Mouse (Mus musculus): Measurements from ENCODE around the gene Tmem168.

Tmem168 gene

GRCm38 (mm10) chr6:13607621-13608493 is at the start of gene Tmem168:
Tmem168 (minus strand) TSS chr6:13608100.
- CTCF ChIA-PET, result interaction anchor here (1.1 kb wide), 1 partner anchor 57 kb away, joined by 3 read pairs; no protein-coding TSS in a partner anchor

GRCm38 (mm10) chr6:13654081-13654480 is 46.2 kb upstream of the Tmem168 start:
- CTCF ChIA-PET, result interaction anchor here (0.7 kb wide), 1 partner anchor 14 kb away, joined by 3 read pairs; no protein-coding TSS in a partner anchor

GRCm38 (mm10) chr6:13652284-13652683 is 44.4 kb upstream of the Tmem168 start:
- CTCF ChIA-PET, result no interaction called here

- CTCF ChIA-PET, result no interaction called here
Measured at GRCm38 (mm10) chr6:13650854-13651253, 43.0 kb upstream of the Tmem168 start.

GRCm38 (mm10) chr6:13648305-13648704 is 40.4 kb upstream of the Tmem168 start:
- CTCF ChIA-PET, result no interaction called here

GRCm38 (mm10) chr6:13636582-13636989 is 28.7 kb upstream of the Tmem168 start:
- CTCF ChIA-PET, result no interaction called here

GRCm38 (mm10) chr6:13632571-13632970 is 24.7 kb upstream of the Tmem168 start:
- CTCF ChIA-PET, result no interaction called here

- CTCF ChIA-PET, result interaction anchor here (0.8 kb wide), 1 partner anchor 90 kb away, joined by 3 read pairs; no protein-coding TSS in a partner anchor
Measured at GRCm38 (mm10) chr6:13630607-13631006, 22.7 kb upstream of the Tmem168 start.

- CTCF ChIA-PET, result interaction anchor here (0.8 kb wide), 1 partner anchor 19 kb away, joined by 3 read pairs; no protein-coding TSS in a partner anchor
Measured at GRCm38 (mm10) chr6:13619618-13620017, 11.7 kb upstream of the Tmem168 start.

- CTCF ChIA-PET, result no interaction called here
Measured at GRCm38 (mm10) chr6:13617110-13617509, 9.2 kb upstream of the Tmem168 start.

- CTCF ChIA-PET, result no interaction called here
Measured at GRCm38 (mm10) chr6:13614568-13614967, 6.7 kb upstream of the Tmem168 start.

GRCm38 (mm10) chr6:13613671-13614070 is 5.8 kb upstream of the Tmem168 start:
- CTCF ChIA-PET, result interaction anchor here (0.6 kb wide), 1 partner anchor 18 kb away, joined by 6 read pairs; no protein-coding TSS in a partner anchor

GRCm38 (mm10) chr6:13610869-13611268 is 3.0 kb upstream of the Tmem168 start:
- CTCF ChIA-PET, result no interaction called here

- CTCF ChIA-PET, result interaction anchor here (0.6 to 1.1 kb wide), 4 partner anchors 55 to 1300 kb away, joined by 3 to 8 read pairs (median 6); no protein-coding TSS in a partner anchor
Measured at GRCm38 (mm10) chr6:13609353-13610140, 1.6 kb upstream of the Tmem168 start.

GRCm38 (mm10) chr6:13606921-13607620 is 829 bp downstream of the Tmem168 start:
- CTCF ChIA-PET, result no interaction called here

- CTCF ChIA-PET, result no interaction called here
Measured at GRCm38 (mm10) chr6:13606394-13606793, 1.5 kb downstream of the Tmem168 start.

- CTCF ChIA-PET, result no interaction called here
Measured at GRCm38 (mm10) chr6:13603134-13603533, 4.8 kb downstream of the Tmem168 start.

- CTCF ChIA-PET, result no interaction called here
Measured at GRCm38 (mm10) chr6:13601587-13601986, 6.3 kb downstream of the Tmem168 start.

- CTCF ChIA-PET, result no interaction called here
Measured at GRCm38 (mm10) chr6:13598239-13598923, 9.5 kb downstream of the Tmem168 start.

GRCm38 (mm10) chr6:13592729-13593345 is 15.1 kb downstream of the Tmem168 start:
- CTCF ChIA-PET, result no interaction called here

GRCm38 (mm10) chr6:13586560-13586959 is 21.3 kb downstream of the Tmem168 start:
- CTCF ChIA-PET, result no interaction called here

All from spleen, embryonic (tissue).